Mouse (Mus musculus): ENCODE measurements around the gene Lnx1.

The Lnx1 gene

GRCm38 (mm10) chr5:74694390-74694801, 8.3 kb downstream of the Lnx1 start:
- DNase-seq: no peak

DNA sequence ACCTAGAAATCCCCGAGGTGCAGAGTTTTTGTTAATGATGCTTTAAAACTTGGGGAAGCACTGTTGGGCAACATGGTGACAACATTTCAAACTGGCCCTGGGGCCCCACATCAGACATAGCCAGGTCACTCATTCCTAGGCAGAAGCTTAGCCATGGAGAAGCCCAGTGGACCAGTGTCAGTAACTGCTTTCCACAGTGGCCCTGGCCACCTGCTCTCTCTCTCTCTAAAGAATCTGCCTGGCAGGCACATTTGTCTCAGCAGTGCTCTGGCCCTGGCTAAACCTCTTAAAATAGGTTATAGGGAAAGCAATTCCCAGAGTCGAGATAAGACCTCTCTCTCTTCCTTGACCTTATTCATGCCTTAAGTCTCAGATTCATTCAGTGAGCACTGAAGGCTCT, 8.9 kb downstream of the Lnx1 start:
- DNase-seq: no peak

DNA sequence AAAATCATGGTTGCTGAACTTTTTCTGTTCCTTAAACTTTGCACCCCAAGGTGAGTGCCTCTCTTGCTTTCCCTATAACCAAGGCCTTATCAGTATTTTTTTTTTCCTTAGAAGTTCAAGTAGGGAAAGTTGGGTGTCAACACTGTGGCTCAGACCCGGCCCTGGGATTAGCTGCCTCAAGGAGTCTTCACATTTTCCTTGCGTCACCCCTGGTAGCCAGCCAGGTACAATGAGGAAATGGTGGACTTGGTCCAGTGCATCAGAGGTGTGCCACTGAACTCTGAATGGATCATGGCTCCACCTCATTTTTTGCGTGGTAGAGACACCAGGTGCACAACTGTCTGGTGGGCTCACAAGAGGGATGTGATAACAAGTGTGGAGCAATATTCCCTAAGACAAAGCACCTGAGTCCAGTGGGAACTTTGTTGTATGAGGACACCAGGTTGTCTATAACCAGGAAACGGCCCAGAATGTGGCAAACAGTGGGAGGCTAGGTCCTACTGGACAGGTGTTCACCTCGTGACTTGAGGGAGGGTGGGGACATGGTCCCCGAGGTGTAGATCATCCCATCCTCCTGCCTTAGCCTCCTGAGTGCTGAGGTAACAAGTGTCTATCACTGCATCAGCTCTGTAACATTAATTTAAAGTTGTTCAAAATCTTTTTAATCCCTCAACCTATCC, 10.2 kb downstream of the Lnx1 start:
- peak; percentile 72 for DNase-seq

- no peak for DNase-seq
These were observed 13.9 kb downstream of the Lnx1 start for GRCm38 (mm10) chr5:74688822-74689221.

DNA sequence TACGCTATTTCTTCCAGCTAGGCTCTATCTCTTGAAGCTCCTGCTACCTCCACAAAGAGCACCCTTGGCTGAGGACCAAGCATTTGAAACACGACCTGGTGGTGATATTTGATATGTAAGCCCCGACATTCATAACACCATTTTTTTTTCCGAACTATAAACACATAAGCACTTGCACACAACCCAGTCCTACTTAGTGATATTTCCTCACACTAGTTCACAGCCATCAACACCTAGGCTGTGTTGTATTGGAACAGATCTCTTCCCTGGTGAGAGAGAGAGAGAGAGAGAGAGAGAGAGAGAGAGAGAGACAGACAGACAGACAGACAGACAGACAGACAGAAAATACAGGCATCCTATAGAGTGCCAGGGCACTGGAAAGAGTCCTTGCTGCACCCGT, 17.8 kb downstream of the Lnx1 start:
- no peak for DNase-seq

GRCm38 (mm10) chr5:74683832-74684231, 18.9 kb downstream of the Lnx1 start:
- DNase-seq: no peak

GRCm38 (mm10) chr5:74682735-74683134, 20.0 kb downstream of the Lnx1 start:
- no peak for DNase-seq

DNA sequence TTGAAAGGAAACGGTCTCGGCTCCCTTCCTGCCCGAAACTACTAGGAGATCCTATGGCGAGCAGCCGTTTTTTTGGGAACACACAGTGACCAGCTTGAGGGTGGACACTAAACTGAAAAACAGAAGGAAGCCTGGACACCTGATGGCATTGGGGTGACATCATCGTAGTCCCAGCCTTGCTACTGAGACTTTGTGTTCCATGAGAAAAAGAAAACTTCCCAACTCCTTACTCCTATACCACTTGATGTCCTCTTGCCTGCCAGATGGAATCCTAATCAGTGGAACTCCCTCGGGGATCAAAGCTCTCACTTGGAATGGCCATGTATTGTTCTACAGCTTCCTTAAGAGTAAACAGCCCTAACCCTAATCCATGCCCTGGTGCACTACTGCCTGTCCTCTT, 23.1 kb downstream of the Lnx1 start:
- DNase-seq: no peak

DNA sequence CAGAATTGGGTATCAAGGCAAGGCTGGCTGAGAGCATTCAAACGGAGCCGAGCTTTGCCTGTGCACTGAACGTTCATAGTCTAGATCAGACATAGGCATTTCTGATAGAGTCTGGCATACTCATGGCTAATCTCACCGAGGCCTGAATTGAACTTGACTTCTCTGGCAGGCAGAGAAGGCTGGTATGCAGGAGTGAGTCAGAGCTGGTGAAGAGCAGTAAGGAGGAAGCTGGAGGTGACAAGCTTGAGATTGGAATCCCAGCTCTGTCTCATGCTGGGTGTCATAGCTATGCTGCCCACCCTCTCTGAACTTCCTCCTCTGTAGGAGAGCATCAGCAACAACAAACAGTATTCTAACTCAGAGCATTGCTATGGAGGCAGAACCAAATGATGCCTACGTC, 24.0 kb downstream of the Lnx1 start:
- no peak for DNase-seq

DNA sequence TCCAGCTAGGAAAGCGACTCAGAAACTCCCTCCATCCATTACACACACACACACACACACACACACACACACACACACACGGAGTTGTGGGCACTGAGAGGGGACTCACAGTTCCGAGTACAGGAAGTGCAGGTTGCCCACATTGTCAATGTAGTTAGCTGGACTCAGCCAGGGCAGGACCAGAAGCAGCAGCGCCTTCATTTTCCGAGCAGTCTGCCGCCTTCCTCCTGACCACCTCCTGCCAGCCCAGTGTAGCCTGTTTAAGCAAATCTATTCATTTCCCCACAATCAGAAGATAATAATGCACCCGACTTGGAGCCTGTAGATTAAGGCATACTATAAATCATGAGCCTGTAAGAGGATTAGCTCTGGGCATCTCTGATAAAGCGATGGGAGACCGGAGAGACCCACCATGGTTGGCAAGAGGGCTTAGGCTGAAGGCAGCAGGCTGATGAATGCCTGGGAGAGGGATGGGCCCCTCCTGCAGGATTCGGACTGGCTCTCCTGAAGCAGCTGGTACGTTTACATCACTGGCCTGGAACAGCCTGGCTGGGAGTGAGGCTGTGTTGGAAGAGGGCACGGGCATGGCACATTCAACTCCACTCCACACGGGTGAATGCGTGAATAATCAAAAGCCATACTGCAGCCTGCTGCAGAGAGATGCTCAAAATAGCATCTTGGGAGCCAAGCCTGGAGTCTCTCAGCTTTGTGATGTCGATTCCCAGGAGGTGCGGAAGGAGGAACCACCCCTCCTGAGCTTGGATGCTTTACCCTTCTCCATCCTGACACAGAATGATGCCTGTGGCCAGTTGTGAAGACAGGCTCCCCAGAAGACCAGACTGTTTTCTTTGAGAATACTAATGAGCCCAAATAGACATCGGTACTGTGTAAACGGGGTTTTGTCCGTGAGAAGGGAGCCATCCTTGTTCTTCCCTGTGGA, 25.0 kb downstream of the Lnx1 start:
- DNase-seq: no peak

DNA sequence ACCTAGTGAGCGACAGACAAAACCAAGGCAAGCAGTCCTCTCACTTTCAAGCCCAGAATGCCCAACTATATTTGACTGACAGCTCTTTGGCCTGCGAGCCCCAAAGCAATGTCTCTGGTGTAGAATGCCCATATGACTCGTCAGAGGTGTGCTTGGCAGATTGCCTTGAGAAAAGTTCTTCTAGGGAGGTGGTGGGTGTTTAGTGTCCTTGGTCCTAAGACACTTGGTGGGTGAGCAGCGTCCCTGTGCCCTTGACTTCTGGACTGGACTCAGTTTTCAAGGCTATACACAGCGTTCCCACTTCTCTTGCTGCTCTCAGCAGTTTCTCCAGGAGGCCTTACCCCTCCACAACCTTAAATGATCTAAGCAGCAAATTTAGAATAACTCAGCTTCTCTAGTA, 30.2 kb downstream of the Lnx1 start:
- DNase-seq: no peak

DNA sequence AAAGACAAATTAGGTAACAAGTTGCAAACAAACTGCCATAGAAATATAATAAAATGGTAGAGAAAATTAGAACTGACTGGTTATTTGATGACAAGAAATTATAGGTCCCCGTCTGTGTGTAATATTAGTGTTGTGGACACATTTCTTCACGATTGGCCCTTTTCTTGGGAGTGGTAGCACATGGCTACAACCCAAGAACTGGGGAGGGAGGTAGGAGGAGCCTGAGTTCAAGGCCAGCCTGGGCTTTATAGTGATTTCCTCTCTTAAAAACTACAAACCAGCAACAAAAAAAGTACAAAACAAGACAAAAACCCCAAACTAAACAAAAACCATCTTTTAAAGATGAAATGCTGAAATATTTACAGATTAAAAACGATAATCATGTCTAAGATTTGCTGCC, 31.8 kb downstream of the Lnx1 start:
- DNase-seq: no peak

GRCm38 (mm10) chr5:74669925-74670324, 32.8 kb downstream of the Lnx1 start:
- peak; percentile 25 for DNase-seq

- DNase-seq: peak; percentile 60
These were observed 33.8 kb downstream of the Lnx1 start for GRCm38 (mm10) chr5:74668956-74669355.

DNA sequence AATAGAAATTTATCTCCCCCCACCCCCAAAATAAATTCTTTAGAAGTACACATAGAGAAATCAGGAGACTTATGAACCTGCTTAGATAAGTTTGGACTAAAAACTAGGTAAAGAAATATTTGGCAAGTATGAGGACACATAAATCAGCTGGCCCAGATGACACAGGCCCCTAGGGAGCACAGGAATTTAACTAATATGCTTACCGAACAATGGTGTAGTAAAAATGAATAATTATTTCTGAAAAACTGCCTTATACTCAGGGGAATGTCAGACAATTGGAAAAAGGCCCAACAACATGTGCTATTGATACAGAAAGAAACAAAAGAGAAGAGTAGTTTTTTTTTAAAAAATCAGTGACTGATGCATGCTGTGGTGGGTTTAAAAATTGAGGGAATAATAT, 40.1 kb downstream of the Lnx1 start:
- no peak for DNase-seq

- no peak for DNase-seq
These were observed 40.8 kb downstream of the Lnx1 start for GRCm38 (mm10) chr5:74661734-74662560.

GRCm38 (mm10) chr5:74659856-74660255, 42.9 kb downstream of the Lnx1 start:
- no peak for DNase-seq

GRCm38 (mm10) chr5:74659281-74659680, 43.4 kb downstream of the Lnx1 start:
- no peak for DNase-seq

- DNase-seq: no peak
These were observed 44.8 kb downstream of the Lnx1 start for GRCm38 (mm10) chr5:74657930-74658329.

DNA sequence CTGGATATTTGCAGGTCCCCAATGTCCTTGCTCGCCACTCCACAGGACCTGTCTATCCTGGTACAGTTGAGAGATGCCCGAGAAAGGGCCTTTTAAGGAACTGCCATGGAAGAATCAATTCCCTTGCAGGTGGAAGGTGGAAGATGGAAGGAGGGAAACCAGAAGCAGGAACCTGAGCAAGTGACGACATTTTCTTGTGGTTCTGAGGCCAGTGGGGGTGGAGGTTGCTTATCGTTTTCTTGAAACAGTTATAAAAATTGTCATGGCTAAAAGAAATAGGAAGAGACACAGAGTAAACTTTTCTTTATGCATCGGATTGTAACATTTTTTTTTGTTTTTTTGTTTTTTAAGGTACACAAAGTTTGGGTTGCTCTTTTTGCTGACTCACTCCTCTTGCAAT, 46.3 kb downstream of the Lnx1 start:
- no peak for DNase-seq

GRCm38 (mm10) chr5:74654527-74654926, 48.2 kb downstream of the Lnx1 start:
- peak; percentile 24 for DNase-seq

- DNase-seq: no peak
These were observed 48.9 kb downstream of the Lnx1 start for GRCm38 (mm10) chr5:74653766-74654165.

GRCm38 (mm10) chr5:74649122-74649521, 53.6 kb downstream of the Lnx1 start:
- DNase-seq: no peak

Measured in lung, postnatal 14 days (tissue).